Mouse (Mus musculus): ENCODE measurements around the gene Xab2.

Gene Xab2

DNA sequence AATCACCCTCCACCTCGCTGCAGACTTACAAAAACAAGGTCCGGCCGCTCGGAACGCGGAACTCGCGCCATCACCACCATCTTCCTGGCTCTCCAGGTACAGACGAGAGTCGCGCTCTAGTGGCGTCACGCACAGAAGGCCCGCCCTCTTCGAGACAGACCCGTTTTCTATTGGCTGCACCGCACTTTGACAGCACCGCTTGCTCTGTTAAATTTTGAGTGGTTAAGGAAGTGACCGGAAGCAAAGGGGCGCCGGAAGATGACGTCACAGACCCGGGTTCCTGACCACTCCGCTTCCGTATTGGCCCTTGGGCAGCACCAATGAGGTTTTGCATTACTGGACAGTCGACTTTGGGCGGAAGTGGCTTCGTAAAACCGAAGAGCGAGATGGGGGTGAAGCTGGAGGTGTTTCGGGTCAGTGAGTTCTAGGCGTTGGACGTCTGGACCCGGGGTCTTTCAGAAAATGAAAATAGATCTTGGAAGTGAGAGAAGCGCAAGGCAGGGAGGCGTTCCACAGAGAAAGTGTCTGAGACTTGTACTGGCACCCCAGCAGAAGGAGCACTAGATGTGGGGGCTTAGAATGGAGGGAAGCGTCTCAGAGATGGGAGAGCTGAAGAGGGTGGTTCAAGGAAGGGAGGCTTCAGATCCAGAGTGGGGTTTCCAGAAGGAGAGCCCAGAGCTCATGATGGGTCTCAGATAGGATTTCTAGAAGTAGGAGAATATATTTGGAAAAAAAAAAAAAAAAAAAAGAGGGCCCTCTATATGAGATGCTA lies at the start of gene Xab2, which contains the start of gene Pet100:
Gene Xab2, minus strand, starts transcription at position 118 of the 772 bp plus-strand sequence.
Gene Pet100, plus strand, starts transcription at position 350 of the 772 bp plus-strand sequence.
- DNase-seq (ENCODE audit: low spot score in 2 of 2), result peak; percentile 99 to 100

DNA sequence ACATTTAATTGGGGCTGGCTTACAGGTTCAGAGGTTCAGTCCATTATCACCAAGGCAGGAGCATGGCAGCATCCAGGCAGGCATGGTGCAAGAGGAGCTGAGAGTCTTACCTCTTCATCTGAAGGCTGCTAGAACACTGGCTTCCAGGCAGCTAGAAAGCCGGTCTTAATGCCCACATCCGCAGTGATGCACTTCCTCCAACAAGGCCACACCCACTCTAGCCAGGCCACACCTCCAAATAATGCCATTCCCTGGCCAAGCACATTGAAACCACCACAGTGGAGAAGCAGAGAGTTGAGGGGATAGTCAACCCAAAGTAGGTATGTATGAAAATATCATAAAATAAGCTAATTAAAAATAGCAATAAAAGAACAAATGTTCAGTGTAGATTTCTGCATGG lies 49.3 kb upstream of the Xab2 start:
- DNase-seq (ENCODE audit: low spot score in 2 of 2), result no peak

DNA sequence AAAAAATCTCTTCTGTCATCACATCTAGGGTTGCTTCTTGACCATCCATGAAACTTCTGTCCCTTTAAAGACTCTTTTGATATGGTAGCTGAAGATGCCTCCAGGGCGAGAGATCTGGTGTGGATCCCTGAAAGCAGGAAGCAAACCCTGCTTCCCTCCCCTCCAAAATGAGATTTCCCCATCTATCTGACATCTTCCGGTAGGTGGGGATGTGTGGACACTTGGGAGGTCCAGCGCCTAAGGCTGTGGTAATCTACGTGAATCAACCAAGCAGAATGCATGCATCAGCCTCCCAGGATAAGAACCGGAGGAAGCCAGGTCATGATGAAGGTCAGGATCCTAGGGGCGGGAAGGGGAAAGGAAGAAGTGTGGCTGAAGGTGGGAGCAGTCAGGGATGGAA lies 44.4 kb upstream of the Xab2 start, which contains the start of gene Mcemp1:
Gene Mcemp1, plus strand, starts transcription at position 248 of the 400 bp plus-strand sequence.
- no peak for DNase-seq (ENCODE audit: low spot score in 2 of 2)

DNA sequence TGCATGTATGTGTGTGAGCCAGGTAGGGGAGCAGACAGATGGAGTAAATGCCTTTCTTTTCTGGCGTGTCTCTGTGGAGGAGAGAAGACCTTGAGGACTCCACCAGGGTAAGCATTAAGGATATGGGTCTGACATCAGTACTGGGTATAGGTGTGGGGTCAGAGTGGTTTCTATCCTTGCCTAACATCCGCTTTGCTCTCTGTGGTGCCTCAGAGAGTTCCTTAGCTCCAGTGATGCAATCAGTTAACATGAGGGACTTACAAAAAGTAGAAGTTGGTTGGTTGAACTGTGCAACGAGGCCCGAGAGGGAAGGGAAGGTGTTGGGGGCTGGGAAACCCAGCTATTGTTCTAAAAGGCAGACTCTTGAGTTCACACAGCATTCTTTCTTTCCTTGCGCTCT lies 43.3 kb upstream of the Xab2 start:
- no peak for DNase-seq (ENCODE audit: low spot score in 2 of 2)

DNA sequence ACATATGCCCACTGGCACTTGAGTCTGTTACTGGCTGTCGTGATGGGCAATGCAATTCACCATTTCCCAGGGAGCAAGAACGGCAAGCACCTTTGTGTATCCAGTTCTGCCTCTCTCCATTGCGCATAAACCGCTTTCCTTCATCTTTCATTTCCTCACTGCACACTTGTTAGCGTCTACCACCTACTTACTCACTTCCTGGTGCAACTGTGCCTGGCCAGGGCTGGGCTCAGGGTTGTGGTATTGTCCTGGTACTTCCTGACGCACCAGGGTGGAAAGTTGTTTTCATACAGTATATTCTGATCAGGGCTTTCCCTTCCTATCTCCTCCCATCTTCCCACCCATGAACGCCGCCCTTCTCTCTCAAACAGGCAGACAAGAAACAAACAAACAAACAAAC lies 39.8 kb upstream of the Xab2 start:
- no peak for DNase-seq (ENCODE audit: low spot score in 2 of 2)

DNA sequence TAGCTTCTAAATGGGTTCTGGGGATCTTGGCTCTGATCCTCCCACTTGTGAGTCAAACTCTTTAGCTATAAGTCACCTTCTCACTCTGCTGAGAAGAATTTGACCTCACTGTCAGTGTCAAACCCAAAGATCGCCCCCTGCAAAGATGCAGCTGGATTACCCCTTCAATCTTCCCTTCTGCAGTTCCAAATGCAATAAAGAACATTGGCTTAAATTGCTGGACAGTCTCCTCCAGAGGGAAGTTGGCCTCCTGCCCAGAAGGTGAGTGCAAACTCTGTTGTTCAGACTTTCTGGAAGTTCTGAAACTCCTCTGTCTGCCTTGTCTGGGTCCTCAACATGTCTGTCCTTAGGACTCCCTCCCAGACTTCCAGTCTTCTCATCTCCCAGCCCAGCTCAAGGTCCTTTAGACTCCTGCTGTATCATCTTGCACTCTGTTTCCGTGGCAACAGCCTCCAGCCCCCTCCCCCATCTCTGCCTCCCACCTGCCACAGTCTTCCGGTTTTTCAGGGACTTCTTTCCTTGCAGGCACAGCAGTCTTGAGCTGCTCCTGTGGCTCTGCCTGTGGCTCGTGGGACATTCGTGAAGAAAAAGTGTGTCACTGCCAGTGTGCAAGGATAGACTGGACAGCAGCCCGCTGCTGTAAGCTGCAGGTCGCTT lies 35.7 kb upstream of the Xab2 start:
- DNase-seq (ENCODE audit: low spot score in 2 of 2), result peak in 1 of 2 experiments; percentile 45

DNA sequence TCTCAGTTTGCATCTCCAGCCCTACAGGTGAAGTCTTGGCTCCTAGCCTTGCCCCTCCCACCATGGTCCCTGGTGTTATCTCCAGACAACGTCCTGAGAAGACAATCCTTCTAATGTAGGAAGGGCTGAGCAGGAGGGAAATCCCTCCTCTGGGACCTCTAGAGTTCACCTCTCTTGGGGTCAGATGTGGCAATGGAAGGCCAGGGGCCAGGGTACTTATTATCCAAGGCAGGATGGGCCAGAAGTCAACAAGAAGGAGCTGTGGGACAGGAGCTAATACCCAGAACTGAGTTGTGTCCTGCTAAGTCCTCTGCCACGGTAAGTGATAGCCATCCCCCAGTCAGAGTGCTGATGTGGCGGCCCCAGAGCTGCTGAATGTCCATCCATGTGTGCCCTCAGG lies 34.4 kb upstream of the Xab2 start, which contains the start of gene Retn:
Gene Retn, plus strand, starts transcription at position 245 of the 400 bp plus-strand sequence.
- DNase-seq (ENCODE audit: low spot score in 2 of 2), result no peak

DNA sequence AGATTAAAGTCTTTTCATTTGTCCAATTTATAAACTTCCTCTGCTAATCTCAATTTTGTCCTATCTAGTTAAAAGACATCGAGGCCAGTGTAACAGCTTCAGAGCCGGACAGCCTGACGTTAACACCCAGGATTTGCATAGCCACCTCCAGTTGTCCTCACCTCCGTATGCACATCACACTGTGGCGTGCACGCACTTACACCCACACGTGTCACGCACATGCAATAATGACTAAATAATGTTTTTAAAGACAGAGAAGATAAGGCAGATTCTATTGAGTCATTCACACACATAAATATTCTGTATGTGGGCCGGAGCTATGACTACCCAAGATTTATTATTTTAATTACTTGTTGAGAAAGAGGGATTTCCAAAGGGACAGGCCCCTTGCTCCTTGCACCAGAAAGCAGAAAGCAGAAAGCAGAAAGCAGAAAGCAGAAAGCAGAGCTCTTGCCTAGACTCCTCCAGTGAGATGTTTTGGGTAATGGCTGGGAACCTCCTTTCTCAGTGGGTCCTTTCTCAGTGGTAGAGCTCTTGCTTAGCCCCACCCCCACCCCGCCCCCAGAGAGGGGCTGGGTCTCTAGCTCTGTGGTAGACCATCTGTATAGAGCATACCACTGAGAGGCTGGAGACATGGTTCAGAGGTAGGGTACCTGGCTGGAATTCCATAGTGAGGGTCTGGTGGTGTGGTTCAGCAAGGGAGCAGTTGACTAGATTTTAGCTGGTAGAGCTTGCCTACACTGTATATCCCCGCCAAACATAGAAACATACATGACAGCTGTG lies 33.8 kb upstream of the Xab2 start:
- no peak for DNase-seq (ENCODE audit: low spot score in 2 of 2)

DNA sequence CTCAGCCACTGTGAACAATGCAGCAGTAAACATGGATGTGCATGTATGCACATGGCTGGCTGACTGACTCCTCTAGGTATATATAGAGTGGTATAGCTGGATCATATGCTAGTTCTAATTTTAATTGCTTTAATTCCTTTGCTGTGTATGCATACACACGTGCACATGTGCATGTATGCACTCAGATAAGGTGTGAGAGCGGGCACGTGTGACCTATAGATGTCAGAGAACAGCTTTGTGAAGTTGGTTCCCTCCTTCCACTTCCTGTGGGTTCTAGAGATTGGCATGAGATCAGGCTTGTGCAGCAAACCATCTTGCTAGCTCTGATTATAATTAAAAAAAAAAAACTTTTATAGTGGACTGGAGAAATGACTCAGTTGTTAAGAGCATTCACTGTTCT lies 31.7 kb upstream of the Xab2 start:
- DNase-seq (ENCODE audit: low spot score in 2 of 2), result no peak

DNA sequence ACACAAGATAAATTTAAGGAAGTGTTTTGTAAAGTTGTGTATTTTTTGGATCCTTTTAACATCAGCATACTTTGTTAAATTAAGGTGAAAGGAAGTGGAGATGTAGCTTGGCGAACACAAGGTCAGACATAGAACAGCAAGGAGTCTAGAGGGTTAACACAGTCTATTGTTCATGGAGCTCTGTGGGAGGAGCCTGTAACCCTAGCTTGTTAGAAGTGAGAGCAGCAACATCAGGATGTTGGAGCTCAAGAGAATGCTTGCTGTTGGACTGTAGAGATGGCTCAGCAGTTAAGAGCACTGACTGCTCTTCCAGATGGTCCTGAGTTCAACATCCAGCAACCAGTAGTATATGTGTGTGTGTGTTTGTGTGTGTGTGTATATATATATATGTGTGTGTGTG lies 27.9 kb upstream of the Xab2 start:
- no peak for DNase-seq (ENCODE audit: low spot score in 2 of 2)

DNA sequence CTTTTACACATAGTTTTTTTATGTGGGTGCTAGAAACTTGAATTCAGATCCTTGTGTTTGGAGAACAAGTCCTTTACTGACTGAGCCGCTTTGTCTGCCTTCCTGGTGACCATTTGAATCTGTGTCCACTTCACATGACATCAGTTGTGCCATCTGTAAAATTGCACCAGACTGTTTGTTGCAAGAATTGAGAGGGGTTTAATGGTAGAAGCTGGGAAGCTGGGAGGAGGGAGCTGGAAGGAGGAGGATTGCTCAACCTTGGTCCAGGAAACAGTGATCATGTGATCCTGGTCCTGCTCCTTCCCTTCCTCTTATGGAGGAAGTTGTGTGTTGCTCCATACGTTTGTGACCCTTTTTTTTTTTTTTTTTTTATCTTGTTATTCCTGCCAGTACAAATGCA lies 27.2 kb upstream of the Xab2 start:
- DNase-seq (ENCODE audit: low spot score in 2 of 2), result no peak

DNA sequence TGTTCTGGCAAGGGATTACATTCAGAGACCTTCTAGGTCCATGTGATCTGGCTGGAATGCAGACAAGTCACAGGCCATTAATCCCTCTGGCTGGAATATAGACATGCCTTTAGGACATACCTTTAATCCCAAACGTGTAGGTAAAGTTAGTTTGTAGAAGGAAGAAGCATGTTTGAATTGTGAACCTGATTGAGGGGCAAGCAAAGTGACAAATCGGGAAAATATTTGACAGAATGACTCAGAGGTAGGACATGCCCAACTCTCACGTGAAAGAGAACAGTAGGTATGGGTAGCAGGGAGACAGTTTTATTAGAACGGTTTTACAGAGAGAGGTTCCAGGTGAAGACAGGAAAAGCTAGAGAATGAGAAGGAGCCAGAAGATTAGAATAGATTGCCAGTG lies 26.4 kb upstream of the Xab2 start:
- DNase-seq (ENCODE audit: low spot score in 2 of 2), result no peak

DNA sequence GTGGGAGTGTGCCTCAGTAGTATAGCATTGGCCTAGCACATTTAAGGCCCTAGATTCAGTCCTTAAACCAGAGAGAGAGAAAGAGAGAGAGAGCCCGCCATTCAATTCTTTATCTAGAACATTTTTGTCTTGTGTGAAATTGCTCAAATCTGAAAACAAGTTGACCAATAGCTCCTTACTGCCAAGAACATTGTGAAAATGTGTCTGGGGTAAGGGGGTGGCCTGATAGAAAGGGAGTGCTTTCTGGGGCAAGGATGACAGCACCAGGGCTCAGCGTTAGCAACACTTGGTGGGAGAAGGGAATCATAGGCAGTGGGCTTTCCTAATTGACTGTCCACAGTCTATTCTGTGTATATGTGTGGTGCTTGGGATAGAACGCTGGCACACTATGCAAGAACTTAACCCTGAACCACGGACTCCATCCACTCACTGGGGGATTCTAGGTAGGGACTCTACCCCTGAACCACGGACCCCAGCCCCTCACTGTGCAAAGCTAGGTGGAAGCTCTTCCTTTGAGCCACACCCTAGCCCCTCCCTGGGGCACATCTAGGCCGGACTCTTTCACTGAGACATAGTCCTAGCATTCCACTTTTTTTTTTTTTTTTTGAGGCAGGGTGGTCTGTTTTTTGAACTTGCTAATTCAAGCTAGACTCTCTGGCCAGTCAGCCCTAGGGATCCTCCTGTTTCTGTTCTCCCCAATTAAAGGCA lies 25.9 kb upstream of the Xab2 start:
- no peak for DNase-seq (ENCODE audit: low spot score in 2 of 2)

DNA sequence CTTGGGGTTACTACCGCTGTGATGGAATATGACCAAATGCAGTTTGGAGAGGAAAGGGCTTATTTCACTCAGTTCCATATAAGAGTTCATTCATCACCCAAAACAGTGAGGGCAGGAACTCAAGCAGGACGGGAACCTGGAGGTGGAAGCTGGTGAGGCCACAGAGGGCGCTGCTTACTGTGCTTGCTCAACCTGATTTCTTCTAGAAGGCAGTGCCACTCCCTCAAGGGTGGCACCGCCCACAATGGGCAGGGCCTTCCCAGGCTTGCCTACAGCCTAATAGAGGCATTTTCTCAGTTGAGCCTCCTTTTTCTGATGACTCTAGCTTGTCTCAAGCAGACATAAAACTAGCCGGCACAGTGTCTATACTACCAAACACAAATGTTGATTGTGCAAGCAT lies 24.7 kb upstream of the Xab2 start:
- peak in 1 of 2 experiments; percentile 25 for DNase-seq (ENCODE audit: low spot score in 2 of 2)

DNA sequence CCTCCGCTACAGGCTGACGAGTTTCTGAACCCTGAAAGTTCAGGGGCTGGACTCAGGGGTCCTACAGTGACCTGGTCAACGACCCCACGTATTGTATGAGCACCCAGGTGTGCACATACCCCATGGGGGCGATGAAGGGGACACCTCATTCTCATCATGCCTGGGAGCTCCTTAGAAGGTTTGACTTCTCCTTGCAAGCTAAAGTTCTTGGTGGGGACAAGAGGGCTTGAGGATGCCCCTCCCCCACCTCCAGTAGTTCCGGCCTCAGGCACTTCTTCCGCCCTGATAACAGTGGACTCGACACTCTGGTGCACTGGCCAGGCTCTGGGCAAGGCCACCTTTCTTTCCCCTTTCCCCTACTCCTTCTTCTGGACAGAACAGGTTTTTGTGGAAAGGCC lies 10.4 kb upstream of the Xab2 start:
- DNase-seq (ENCODE audit: low spot score in 2 of 2), result no peak

DNA sequence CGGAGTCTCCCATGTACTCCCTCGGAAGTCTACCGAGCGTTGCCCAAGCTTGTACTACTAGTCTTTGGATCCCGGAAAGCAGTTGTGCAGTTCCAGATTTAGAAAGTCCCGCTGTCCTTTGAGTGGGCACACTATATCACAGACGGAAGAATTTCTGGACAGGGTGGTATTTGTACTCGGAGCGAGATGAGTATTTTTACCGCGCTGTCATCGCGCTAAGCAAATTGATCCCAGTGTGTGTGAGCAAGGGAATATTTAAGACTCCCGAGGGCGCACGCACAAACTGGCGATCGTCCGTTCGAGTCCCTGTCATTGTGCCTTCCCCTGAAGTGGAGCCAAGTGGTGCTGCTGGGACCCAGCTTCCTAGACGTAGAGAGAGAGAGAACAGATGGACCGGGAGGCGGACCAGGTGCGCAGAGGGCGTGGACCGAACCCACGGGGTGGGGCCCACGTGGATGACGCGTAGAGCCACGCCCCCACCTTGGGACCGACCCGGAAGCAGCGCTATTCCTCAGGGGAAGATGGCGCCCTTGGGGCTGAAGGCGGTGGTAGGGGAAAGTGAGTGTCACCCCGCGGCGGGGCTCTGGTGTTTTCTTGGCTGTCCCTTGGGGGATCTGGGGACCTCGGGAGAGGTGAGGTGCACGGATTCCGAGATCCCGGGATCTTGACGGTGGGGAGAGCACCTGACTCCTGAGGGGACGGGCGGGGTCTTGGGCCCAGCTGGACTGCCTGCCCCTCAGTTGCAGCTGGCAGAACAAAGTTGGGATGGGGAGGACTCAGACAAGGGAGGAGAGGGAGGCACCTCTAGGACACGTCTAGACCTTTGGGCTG lies 9.7 kb upstream of the Xab2 start, which contains the start of gene Stxbp2:
Gene Stxbp2, plus strand, starts transcription at position 309 of the 831 bp plus-strand sequence.
- DNase-seq (ENCODE audit: low spot score in 2 of 2), result peak in 1 of 2 experiments; percentile 67

DNA sequence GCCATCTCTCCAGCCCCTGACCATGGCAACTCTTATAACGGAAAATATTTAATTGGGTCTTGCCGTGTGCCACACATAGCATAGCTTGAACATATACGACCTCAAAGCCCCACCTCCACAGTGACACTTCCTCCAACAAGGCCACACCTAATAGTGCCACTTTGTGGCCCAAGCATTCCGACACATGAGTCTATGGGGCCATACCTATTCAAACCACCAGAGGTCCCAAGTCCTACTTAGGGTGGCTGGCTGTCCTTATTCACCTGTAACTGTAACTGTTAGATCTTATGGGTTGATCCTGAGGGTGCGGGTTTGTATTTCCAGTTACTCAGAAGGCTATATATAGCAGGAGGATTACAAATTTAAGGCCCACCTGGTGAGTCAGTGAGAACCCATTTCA lies 6.9 kb upstream of the Xab2 start:
- DNase-seq (ENCODE audit: low spot score in 2 of 2), result peak in 1 of 2 experiments; percentile 31

DNA sequence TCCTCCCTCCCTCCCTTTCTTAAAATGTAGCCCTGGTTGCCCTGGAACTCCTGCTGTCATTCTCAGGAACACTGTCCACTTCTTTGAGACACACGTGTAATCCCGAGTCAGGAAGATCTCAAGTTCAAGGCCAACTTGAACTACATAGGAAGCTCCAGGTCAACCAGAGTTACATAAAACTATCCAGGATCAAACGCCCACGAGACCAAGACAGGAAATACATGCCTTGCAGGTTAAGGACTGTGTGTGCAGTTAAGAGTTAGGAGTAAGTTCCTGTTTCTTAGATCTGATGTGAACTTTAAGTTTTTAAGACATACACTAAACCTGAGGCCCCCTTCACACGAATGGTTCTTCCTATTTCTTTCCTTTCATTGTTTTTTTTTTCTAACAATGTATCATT lies 5.9 kb upstream of the Xab2 start:
- DNase-seq (ENCODE audit: low spot score in 2 of 2), result no peak

DNA sequence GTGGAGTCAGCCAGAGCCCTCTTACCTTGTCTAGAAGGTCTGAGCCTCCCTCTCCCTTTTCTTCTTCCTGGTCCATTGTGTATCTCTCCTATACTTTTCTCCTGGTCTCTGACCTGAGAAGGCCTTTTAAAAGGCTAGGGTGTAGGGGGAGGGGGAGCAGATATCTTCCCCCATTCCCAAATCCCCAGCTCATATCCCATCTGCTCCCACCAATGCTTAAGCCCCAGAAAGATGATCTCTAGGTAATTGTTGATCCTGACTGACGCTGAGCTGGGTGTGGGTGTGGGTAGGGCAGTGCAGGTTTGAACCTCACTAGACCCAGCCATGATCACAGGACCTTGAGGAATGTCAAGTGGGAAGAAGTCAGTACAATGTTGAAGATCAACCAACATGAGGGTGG lies 4.3 kb upstream of the Xab2 start, which contains the start of gene Pcp2:
Gene Pcp2, minus strand, starts transcription at position 101 of the 400 bp plus-strand sequence.
- DNase-seq (ENCODE audit: low spot score in 2 of 2), result no peak

DNA sequence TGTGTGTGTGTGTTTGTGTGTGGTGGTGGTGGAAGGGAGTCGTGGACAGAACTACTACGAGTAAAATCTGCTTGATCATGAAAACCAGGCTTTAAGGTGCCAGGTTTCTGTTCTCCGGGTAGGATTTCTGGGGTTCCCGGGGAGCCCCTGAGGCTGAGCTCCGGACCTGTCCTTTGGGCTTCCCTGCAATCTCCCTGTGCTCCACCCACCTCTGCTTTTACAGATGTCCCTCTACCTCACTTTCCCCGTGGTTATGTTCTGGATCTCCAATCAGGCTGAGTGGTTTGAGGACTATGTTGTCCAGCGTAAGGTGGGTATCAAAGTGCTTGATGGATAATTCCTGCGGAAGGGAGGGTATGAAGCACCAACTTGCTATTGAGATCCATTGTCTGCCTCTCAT lies 1.0 kb upstream of the Xab2 start:
- DNase-seq (ENCODE audit: low spot score in 2 of 2), result no peak

DNA sequence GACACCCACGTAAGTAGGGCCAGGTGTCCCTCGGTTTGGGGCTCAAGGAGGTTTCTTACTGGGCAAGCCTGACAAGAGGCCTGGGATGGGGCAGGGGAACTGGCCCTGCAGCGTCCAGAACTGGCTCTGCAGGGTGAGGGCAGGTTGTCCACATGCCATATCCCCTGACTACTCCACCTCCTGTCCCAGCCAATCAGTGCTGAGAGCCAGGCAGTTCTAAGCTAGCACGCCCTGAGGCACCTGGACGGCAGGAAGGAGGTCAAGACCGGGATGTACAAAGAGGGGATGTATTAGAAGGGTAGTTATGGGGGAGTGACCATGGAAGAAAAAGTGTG lies 11.3 kb downstream of the Xab2 start:
- no peak for DNase-seq (ENCODE audit: low spot score in 2 of 2)
